Mouse (Mus musculus) thymus, adult 2 months (tissue): Measurements from ENCODE around the gene Arl5c. TPM values are rescaled to one million over a fixed set of nuclear protein-coding genes. Genes with fewer than 3 reads are reported as not detected.

ENCODE experiments used
- DNase-seq: peaks from one replicate; pipeline ENCODE4 v3.0.0; 2021
- H3K27ac ChIP-seq: fragments of 200-500 bp; 2 replicates; pipeline ENCODE4 v1.5.1; 2012; ENCODE audit warnings: low read length, control low read depth; ENCODE audit not compliant: control insufficient read depth, insufficient read depth
- H3K27me3 ChIP-seq: fragments of 200-500 bp; 2 replicates; pipeline ENCODE4 v1.6.1; 2012; ENCODE audit warnings: mild to moderate bottlenecking, low read length, moderate library complexity, mixed read lengths; ENCODE audit not compliant: control insufficient read depth, insufficient read depth
- H3K36me3 ChIP-seq: fragments of 200-500 bp; 2 replicates; pipeline ENCODE4 v1.6.1; 2012; ENCODE audit warnings: mild to moderate bottlenecking, low read length, moderate library complexity; ENCODE audit not compliant: control insufficient read depth, insufficient read depth
- H3K4me1 ChIP-seq: fragments of 200-500 bp; replicated peaks from 2 replicates; pipeline ENCODE4 v1.6.1; 2012; ENCODE audit warnings: low read length; ENCODE audit not compliant: control insufficient read depth, insufficient read depth
- H3K4me3 ChIP-seq: fragments of 200-500 bp; 2 replicates; pipeline ENCODE4 v1.5.1; 2012; ENCODE audit warnings: mild to moderate bottlenecking, low read length, control low read depth, moderate library complexity; ENCODE audit not compliant: control insufficient read depth, insufficient read depth
- CTCF ChIP-seq: fragments of 200-500 bp; IDR thresholded peaks from 2 replicates; pipeline ENCODE4 v1.5.1; 2012; ENCODE audit warnings: mild to moderate bottlenecking, control low read depth, low read length, moderate library complexity, borderline replicate concordance; ENCODE audit not compliant: control insufficient read depth, poor library complexity, insufficient read depth; ENCODE audit errors: extremely low read depth
- POLR2A ChIP-seq: fragments of 200-500 bp; IDR thresholded peaks from 2 replicates; pipeline ENCODE4 v1.6.1; 2012; ENCODE audit warnings: mild to moderate bottlenecking, low read length, control low read depth, moderate library complexity; ENCODE audit not compliant: control insufficient read depth, poor library complexity, insufficient read depth; ENCODE audit errors: extremely low read depth
- WGBS: fragments of 180-500 bp; shearing (Covaris S2); methylation state at CpG from one replicate; pipeline ENCODE4 v1.1.7; 2018; 5-methylcytosine and 5-hydroxymethylcytosine counted together
- polyA plus RNA-seq: library from polyadenylated mRNA; depleted of rRNA; stranded (reverse); fragments of >200 nt; gene quantifications from 2 replicates; pipeline ENCODE4 v1.2.3, GENCODE M21; 2012

Arl5c gene
- polyA plus RNA-seq, 1 experiment, result 217 TPM

- no peak overlapping the region for H3K27ac ChIP-seq
- H3K4me1 ChIP-seq, result peaks cover 44% of the 10 kb centered on the region
- H3K27me3 ChIP-seq, result no peaks in the 10 kb centered on the region
- H3K36me3 ChIP-seq, result peaks cover 18% of the 10 kb centered on the region
- no peak overlapping the region for H3K4me3 ChIP-seq
- no peak for DNase-seq
- WGBS, result 95% methylated on average over 5 of the region's 5 CpGs
- no peak for TF ChIP-seq POLR2A
- no peak for TF ChIP-seq CTCF
Measured at GRCm38 (mm10) chr11:97974141-97974540, 21.8 kb downstream of the Arl5c start.

DNA sequence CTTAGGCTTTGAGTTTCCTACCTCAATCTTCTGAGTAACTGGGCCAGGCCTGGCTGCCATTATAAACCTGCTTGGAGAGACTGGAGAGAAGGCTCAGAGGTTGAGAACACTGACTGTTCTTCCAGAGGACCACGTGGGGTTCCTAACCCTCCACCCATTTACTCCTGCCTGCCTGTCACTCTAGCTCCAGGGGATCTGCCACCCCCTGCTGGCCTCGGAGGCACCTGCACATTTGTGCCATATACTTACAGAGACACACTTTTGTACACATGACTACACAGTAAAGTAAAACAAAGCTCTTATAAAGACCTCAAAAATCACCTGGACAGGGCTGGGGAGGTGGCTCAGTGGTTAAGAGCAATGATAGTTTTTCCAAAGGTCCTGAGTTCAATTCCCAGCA, 23.5 kb downstream of the Arl5c start:
- Histone ChIP-seq H3K4me3 (no peak overlapping the region), H3K27ac (no peak overlapping the region), H3K27me3 (no peaks in the 10 kb centered on the region), H3K36me3 (peaks cover 18% of the 10 kb centered on the region), H3K4me1 (peaks cover 31% of the 10 kb centered on the region)
- DNase-seq, result peak; percentile 35
- TF ChIP-seq CTCF (0 out of 2 replicates have a peak, but pooled peaks have one; percentile 32), POLR2A (no peak)
- WGBS, result 79% methylated on average over 2 of the region's 2 CpGs

GRCm38 (mm10) chr11:97971232-97971631, 24.7 kb downstream of the Arl5c start:
- peaks cover 8% of the 10 kb centered on the region for H3K36me3 ChIP-seq
- no peak overlapping the region; the same call in 1 of the 2 replicates for H3K27ac ChIP-seq
- DNase-seq, result no peak
- TF ChIP-seq POLR2A (no peak), CTCF (no peak)
- no peak overlapping the region for H3K4me3 ChIP-seq
- H3K4me1 ChIP-seq, result peaks cover 20% of the 10 kb centered on the region
- H3K27me3 ChIP-seq, result no peaks in the 10 kb centered on the region
- 33% methylated on average over 7 of the region's 7 CpGs for WGBS

DNA sequence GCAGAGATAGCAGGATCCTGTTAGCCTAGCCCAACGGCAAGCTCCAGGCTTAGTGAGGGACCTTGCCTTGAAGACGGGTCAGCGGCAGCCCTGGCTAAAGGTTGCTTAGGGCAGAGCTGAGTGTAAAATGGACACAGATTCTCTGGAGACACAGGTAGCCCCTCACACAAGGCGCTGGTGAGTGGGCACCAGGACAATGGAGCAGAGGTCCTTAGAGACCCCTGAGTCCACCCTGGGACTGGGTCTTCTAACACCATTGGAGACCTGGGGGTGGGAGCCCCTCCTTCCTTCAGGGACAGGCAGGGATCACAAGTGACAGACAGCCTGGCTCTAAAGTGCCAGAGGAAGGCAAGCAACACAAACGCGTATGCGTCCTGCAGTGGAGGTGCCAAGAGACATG, 25.2 kb downstream of the Arl5c start:
- DNase-seq, result no peak
- 90% methylated on average over 7 of the region's 7 CpGs for WGBS
- H3K4me3 ChIP-seq, result no peak overlapping the region
- TF ChIP-seq CTCF, result no peak
- peaks cover 16% of the 10 kb centered on the region for H3K4me1 ChIP-seq
- no peak overlapping the region for H3K27ac ChIP-seq
- H3K36me3 ChIP-seq, result peaks cover 7% of the 10 kb centered on the region
- no peaks in the 10 kb centered on the region for H3K27me3 ChIP-seq

GRCm38 (mm10) chr11:97968385-97968784, 27.6 kb downstream of the Arl5c start:
- H3K4me1 ChIP-seq, result peaks cover 14% of the 10 kb centered on the region
- DNase-seq, result no peak
- H3K36me3 ChIP-seq, result peaks cover 7% of the 10 kb centered on the region
- H3K27ac ChIP-seq, result no peak overlapping the region
- no peak overlapping the region for H3K4me3 ChIP-seq
- no peak for TF ChIP-seq POLR2A
- TF ChIP-seq CTCF, result no peak
- 96% methylated on average over 5 of the region's 5 CpGs for WGBS
- no peaks in the 10 kb centered on the region for H3K27me3 ChIP-seq

GRCm38 (mm10) chr11:97967114-97967513, 28.9 kb downstream of the Arl5c start:
- Histone ChIP-seq H3K4me3 (no peak overlapping the region), H3K36me3 (no peaks in the 10 kb centered on the region), H3K27ac (no peak overlapping the region), H3K4me1 (peaks cover 14% of the 10 kb centered on the region), H3K27me3 (no peaks in the 10 kb centered on the region)
- no peak for TF ChIP-seq POLR2A
- TF ChIP-seq CTCF, result no peak
- no peak for DNase-seq
- WGBS, result 91% methylated on average over 2 of the region's 2 CpGs

DNA sequence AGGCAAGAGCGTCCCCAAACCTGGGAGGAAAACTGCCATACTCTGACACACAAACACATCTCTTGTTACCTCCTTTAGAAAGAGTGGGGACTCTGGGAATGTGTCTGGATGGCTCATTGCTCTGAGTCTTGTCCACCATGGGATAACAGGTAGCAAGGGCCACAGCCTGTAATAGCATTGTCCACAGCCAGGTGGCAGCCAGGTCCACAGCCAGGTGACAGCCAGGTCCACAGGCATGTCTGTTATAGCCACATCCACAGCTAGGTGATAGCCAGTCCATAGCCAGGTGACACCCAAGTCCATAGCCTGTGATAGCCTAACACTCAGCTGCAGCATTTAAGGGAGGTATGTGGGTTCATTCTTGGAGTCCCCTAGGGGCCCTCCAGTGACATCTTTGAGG, 35.1 kb downstream of the Arl5c start:
- Histone ChIP-seq H3K27me3 (no peaks in the 10 kb centered on the region), H3K27ac (no peak overlapping the region), H3K36me3 (no peaks in the 10 kb centered on the region), H3K4me1 (peaks cover 18% of the 10 kb centered on the region), H3K4me3 (no peak overlapping the region)
- WGBS, result 97% methylated on average over 1 of the region's 1 CpGs
- TF ChIP-seq POLR2A, result no peak
- 0 out of 2 replicates have a peak, but pooled peaks have one; percentile 18 for TF ChIP-seq CTCF
- peak; percentile 39 for DNase-seq
